Mouse (Mus musculus): ENCODE data around the gene Vwa3a. TPM values are rescaled to one million over a fixed set of nuclear protein-coding genes. Genes with fewer than 3 reads are reported as not detected.

Vwa3a gene
- polyA plus RNA-seq, 1 experiment from 2014 or later: 0.41 TPM

GRCm38 (mm10) chr7:120844689-120845088, 105.6 kb downstream of the Vwa3a start:
- no peaks in the 10 kb centered on the region for H3K9me3 ChIP-seq
- no peaks in the 10 kb centered on the region; the same call in 1 of the 2 replicates for H3K36me3 ChIP-seq (replicated peaks)
- 3% methylated on average over 9 of the region's 9 CpGs for WGBS
- DNase-seq (ENCODE audit: extremely low spot score, low spot score): no peak
- H3K4me1 ChIP-seq: peaks cover 32% of the 10 kb centered on the region
- peak overlapping the region; percentile 91; the same call in 1 of the 2 replicates for H3K27ac ChIP-seq
- H3K27me3 ChIP-seq (ENCODE audit: poor library complexity, severe bottlenecking): peaks cover 51% of the 10 kb centered on the region
- H3K4me3 ChIP-seq: peak overlapping the region; percentile 88

- Histone ChIP-seq H3K4me1 (peaks cover 24% of the 10 kb centered on the region), H3K36me3 (replicated peaks) (peaks cover 6% of the 10 kb centered on the region; the same call in 1 of the 2 replicates), H3K27me3 (ENCODE audit: poor library complexity, severe bottlenecking) (peaks cover 35% of the 10 kb centered on the region), H3K9me3 (no peaks in the 10 kb centered on the region), H3K27ac (no peak overlapping the region), H3K4me3 (no peak overlapping the region)
- WGBS: 96% methylated on average over 3 of the region's 3 CpGs
- DNase-seq (ENCODE audit: extremely low spot score, low spot score): no peak
These were observed 109.9 kb downstream of the Vwa3a start for GRCm38 (mm10) chr7:120848831-120849512.

GRCm38 (mm10) chr7:120850165-120850564, 111.0 kb downstream of the Vwa3a start:
- WGBS: 93% methylated on average over 3 of the region's 3 CpGs
- DNase-seq (ENCODE audit: extremely low spot score, low spot score): no peak
- peaks cover 23% of the 10 kb centered on the region for H3K27me3 ChIP-seq (ENCODE audit: poor library complexity, severe bottlenecking)
- peaks cover 6% of the 10 kb centered on the region; the same call in 1 of the 2 replicates for H3K36me3 ChIP-seq (replicated peaks)
- no peaks in the 10 kb centered on the region for H3K9me3 ChIP-seq
- H3K27ac ChIP-seq: no peak overlapping the region
- H3K4me1 ChIP-seq: peaks cover 12% of the 10 kb centered on the region
- H3K4me3 ChIP-seq: no peak overlapping the region

Other genes starting within 250 kb of the Vwa3a start
- gene Uqcrc2, start 104.1 kb upstream of the Vwa3a start, polyA plus RNA-seq (2016; fragmentation: Nextera tagmentation; extraction: Ambion mirVana): 177 and 180 TPM in 2 replicates
- 0.21 and 0.38 TPM in 2 replicates for gene Pdzd9, start 69.0 kb upstream of the Vwa3a start, polyA plus RNA-seq (2016; fragmentation: Nextera tagmentation; extraction: Ambion mirVana)
- gene Mosmo, start 61.7 kb upstream of the Vwa3a start, polyA plus RNA-seq (2016; fragmentation: Nextera tagmentation; extraction: Ambion mirVana): 11.3 and 11.4 TPM in 2 replicates
- not detected in 2 replicates for gene Gm5737, start 73.0 kb downstream of the Vwa3a start, polyA plus RNA-seq (2016; fragmentation: Nextera tagmentation; extraction: Ambion mirVana)
- gene Eef2k, start 103.5 kb downstream of the Vwa3a start, polyA plus RNA-seq (2016; fragmentation: Nextera tagmentation; extraction: Ambion mirVana): 27.5 and 30.1 TPM in 2 replicates
- gene Polr3e, start 178.4 kb downstream of the Vwa3a start, polyA plus RNA-seq (2016; fragmentation: Nextera tagmentation; extraction: Ambion mirVana): 44.6 and 45.5 TPM in 2 replicates
- gene Cdr2, start 243.0 kb downstream of the Vwa3a start, polyA plus RNA-seq (2016; fragmentation: Nextera tagmentation; extraction: Ambion mirVana): 12.9 TPM in 2 replicates
- 0.37 and 0.68 TPM in 2 replicates for gene Mfsd13b, start 243.2 kb downstream of the Vwa3a start, polyA plus RNA-seq (2016; fragmentation: Nextera tagmentation; extraction: Ambion mirVana)